Mouse (Mus musculus) erythroblast, embryonic 14.5 days (primary cell): Measurements from ENCODE around the gene Egr2.

Source experiments
- GATA1 ChIP-seq: IDR thresholded peaks from 2 replicates; pipeline ENCODE4 v1.6.1; 2012; ENCODE audit warnings: low read length, inconsistent platforms, mixed read lengths
- TAL1 ChIP-seq: IDR thresholded peaks from 3 replicates; pipeline ENCODE4 v1.6.1; 2012; ENCODE audit warnings: low read length, inconsistent platforms, mixed read lengths

DNA sequence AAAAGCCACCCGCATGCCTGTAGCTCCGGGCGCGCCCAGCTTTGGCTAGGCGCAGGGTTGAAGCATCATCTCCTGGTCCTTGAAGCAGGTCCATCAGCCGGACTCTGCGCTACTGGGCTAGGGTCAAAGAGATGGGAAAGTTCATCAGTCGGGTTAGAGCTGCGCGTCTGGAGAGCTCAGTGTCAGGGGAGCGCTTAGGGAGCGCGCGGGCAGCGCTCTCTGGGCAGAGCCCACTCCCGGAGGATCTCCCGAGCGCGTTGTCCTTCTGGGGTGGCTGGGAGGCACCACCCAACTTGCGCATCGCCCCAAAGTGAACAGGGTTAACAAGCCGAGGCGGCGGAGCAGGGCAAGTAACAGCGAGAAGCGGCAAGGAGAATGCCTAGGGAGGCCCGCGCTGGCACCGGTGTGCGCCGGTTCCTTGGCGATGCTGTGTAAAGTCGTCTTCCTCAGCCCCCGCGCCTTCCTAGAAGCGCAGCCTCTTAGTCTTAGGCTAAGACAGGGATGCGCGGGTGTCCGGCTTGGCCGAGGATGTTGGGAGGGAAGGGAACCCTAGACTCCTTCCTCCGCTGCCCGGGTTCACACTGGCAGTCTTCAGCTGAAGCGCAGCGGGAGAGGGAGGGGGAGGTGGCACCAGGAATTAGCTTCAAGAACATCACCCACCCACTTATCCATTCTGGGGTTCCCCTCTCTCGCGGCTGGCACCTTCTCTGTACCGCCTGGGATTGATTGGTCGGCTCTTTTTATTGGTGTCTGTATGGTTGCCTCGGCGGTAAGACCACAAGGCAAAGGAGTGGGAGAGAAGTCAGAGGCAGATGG, 3.5 kb downstream of the Egr2 start:
- TF ChIP-seq GATA1, result no peak
- no peak for TF ChIP-seq TAL1
